10 mouse cellular contexts compared by ENCODE assay signal in the genomic region with DNA sequence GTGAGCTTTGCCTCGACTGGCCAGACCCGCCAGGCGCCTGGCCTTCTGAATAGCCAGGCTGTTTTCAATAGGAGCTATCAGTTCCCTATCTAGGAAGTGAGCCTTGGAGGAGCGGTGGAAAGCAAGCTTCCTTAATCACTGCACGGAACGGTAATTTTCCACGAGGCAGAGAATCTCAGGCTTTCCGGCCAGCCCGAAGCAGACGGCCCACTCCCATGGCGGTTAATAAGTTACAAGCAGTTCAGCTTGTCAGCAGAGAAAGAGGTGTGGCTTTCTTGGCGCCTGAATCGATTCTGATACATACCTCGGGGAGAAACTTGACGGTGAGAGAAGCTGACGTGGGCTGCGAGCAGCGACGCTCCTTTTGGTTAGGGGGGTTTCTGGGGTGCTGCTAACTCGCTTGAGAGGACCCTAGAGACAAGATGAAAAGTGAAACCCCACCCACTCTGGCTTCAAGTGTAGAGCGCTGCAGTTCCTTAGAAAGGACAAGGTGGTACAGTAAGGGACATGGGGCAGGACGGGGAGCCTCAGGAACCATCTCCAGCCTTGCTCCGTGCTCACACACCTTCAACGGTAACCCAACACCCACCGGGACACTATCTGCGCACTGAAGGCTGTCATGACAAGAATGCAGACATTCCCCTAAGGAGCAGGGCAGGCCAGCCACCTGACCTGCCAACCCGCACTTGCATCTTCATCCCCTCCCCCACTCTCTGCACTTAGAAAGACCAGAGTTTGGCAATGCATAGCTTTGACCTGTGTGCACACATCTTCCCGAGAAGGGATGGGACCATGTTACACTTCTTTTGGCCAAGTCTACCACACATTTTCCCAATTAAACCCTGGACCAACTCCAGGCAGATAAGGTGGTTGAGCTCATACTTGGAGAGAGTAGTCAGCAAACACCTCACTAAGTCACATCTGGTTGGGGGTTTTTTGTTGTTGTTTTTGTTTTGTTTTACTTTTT. TPM values are rescaled to one million over a fixed set of nuclear protein-coding genes. Genes with fewer than 3 reads are reported as not detected.
DNase-seq lines count a peak whose midpoint lies in the region; ATAC-seq lines count a peak whose summit lies in the region.
"Had no signal": no experiment of that assay in that cellular context is flagged by ENCODE, and none has a peak within 500 bp of the region (broad histone marks: within the 10 kb centered on the region; RNA-seq: fewer than 3 reads in every experiment).

No protein-coding gene starts in this region.

- H3K27me3 ChIP-seq in heart, embryonic 13.5 days (replicated peaks) = no peaks in the 10 kb centered on the region
- no peaks in the 10 kb centered on the region for H3K27me3 ChIP-seq in forebrain, embryonic 15.5 days
- no peaks in the 10 kb centered on the region for H3K27me3 ChIP-seq in forebrain, embryonic 12.5 days
- H3K27me3 ChIP-seq: midbrain, embryonic 12.5 days had no signal

- intact Hi-C loops in gastrocnemius, postnatal 14 days (cut with DNase I; ENCODE audit: low total_unique reads) = loop anchor here (2.0 kb wide), 1 partner anchor 33 kb away; no protein-coding TSS in a partner anchor

- peak overlapping the region; percentile 22; the same call in 1 of the 2 replicates for H3K4me3 ChIP-seq in heart, embryonic 13.5 days
- no peak overlapping the region for H3K4me3 ChIP-seq in forebrain, embryonic 15.5 days
- H3K4me3 ChIP-seq in forebrain, embryonic 12.5 days (replicated peaks) = no peak overlapping the region
- H3K4me3 ChIP-seq: hindbrain, embryonic 10.5 days; midbrain, embryonic 12.5 days had no signal

- DNase-seq in gastrocnemius, postnatal 14 days = peak; percentile 12
- DNase-seq in gastrocnemius, adult 8-10 months (ENCODE audit: low spot score in 2 of 2) = no peak
- DNase-seq in kidney, postnatal 10 days = peak; percentile 81
- DNase-seq in skeletal muscle tissue, adult 2 months (ENCODE audit: low read depth, low spot score) = peak; percentile 58

- H3K4me2 ChIP-seq in heart, embryonic 13.5 days = peak overlapping the region; percentile 49
- no peak overlapping the region for H3K4me2 ChIP-seq in forebrain, embryonic 15.5 days (replicated peaks)
- no peak overlapping the region for H3K4me2 ChIP-seq in forebrain, embryonic 12.5 days
- H3K4me2 ChIP-seq: midbrain, embryonic 12.5 days had no signal

- H3K9ac ChIP-seq in heart, embryonic 13.5 days = 0 out of 2 replicates have a peak overlapping the region, but pooled peaks have one; percentile 58
- no peak overlapping the region for H3K9ac ChIP-seq in forebrain, embryonic 15.5 days (replicated peaks)
- no peak overlapping the region for H3K9ac ChIP-seq in forebrain, embryonic 12.5 days
- H3K9ac ChIP-seq: midbrain, embryonic 12.5 days had no signal

- 53% methylated on average over 28 of the region's 28 CpGs for WGBS in heart, embryonic 13.5 days
- WGBS in forebrain, embryonic 15.5 days = 89% methylated on average over 28 of the region's 28 CpGs
- 90% methylated on average over 28 of the region's 28 CpGs for WGBS in forebrain, embryonic 12.5 days

- H3K36me3 ChIP-seq in heart, embryonic 13.5 days = peaks cover 64% of the 10 kb centered on the region
- H3K36me3 ChIP-seq in forebrain, embryonic 15.5 days = peaks cover 18% of the 10 kb centered on the region; the same call in 1 of the 2 replicates
- peaks cover 85% of the 10 kb centered on the region for H3K36me3 ChIP-seq in forebrain, embryonic 12.5 days (replicated peaks)

- no peaks in the 10 kb centered on the region for H3K9me3 ChIP-seq in heart, embryonic 13.5 days
- H3K9me3 ChIP-seq in forebrain, embryonic 15.5 days = no peaks in the 10 kb centered on the region
- H3K9me3 ChIP-seq in forebrain, embryonic 12.5 days = no peaks in the 10 kb centered on the region
- H3K9me3 ChIP-seq: hindbrain, embryonic 10.5 days; midbrain, embryonic 12.5 days had no signal

- peak overlapping the region; percentile 77 for H3K27ac ChIP-seq in heart, embryonic 13.5 days (replicated peaks)
- no peak overlapping the region for H3K27ac ChIP-seq in forebrain, embryonic 15.5 days (replicated peaks)
- H3K27ac ChIP-seq in forebrain, embryonic 12.5 days = no peak overlapping the region
- H3K27ac ChIP-seq: hindbrain, embryonic 10.5 days; midbrain, embryonic 12.5 days had no signal

- peaks cover 54% of the 10 kb centered on the region for H3K4me1 ChIP-seq in heart, embryonic 13.5 days
- H3K4me1 ChIP-seq in forebrain, embryonic 15.5 days = no peaks in the 10 kb centered on the region
- H3K4me1 ChIP-seq in forebrain, embryonic 12.5 days = no peaks in the 10 kb centered on the region
- H3K4me1 ChIP-seq: midbrain, embryonic 12.5 days had no signal

- no peak for ATAC-seq in heart, embryonic 13.5 days (ENCODE audit: extremely low read depth, insufficient number of reproducible peaks, low FRiP score, low TSS enrichment)
- ATAC-seq in erythroblast, adult 5-6 weeks (replicated peaks; ENCODE audit: low FRiP score, poor library complexity, severe bottlenecking) = no peak
- no peak for ATAC-seq in forebrain, embryonic 15.5 days (replicated peaks)
- ATAC-seq in forebrain, embryonic 12.5 days (ENCODE audit: low FRiP score) = no peak

RNA-seq across cellular contexts. Expression of gene Pola2, which starts 8.0 kb away (rescaled TPM):
- 10 to 100 TPM; 10.9 to 13.2 TPM for total RNA-seq in gastrocnemius, postnatal 14 days (2021)
- total RNA-seq in gastrocnemius, adult 8-10 months (2022) = 1 to 10 TPM; 4.5 to 9.4 (median 7.2) TPM
- polyA plus RNA-seq in heart, embryonic 13.5 days (2015; fragmentation: Nextera tagmentation; extraction: Ambion mirVana) = 47.2 and 49.5 TPM in 2 replicates
- total RNA-seq in erythroblast, adult 5-6 weeks (2015; ENCODE audit: low replicate concordance) = 24.5 and 44.0 TPM in 2 replicates
- total RNA-seq in erythroblast, adult 5-6 weeks (2017; ENCODE audit: low replicate concordance) = 30.8 and 38.7 TPM in 2 replicates
- polyA plus RNA-seq in forebrain, embryonic 15.5 days (2015; fragmentation: Nextera tagmentation; extraction: Ambion mirVana) = 35.5 and 36.2 TPM in 2 replicates
- polyA plus RNA-seq in forebrain, embryonic 12.5 days (2016; fragmentation: Nextera tagmentation; extraction: Ambion mirVana) = 76.8 and 80.4 TPM in 2 replicates

RNA-seq across cellular contexts. Expression of gene Slc22a20, which starts 30.0 kb away (rescaled TPM):
- not detected for total RNA-seq in gastrocnemius, postnatal 14 days (2021)
- total RNA-seq in gastrocnemius, adult 8-10 months (2022) = not detected
- not detected in 2 replicates for polyA plus RNA-seq in heart, embryonic 13.5 days (2015; fragmentation: Nextera tagmentation; extraction: Ambion mirVana)
- not detected in 2 replicates for total RNA-seq in erythroblast, adult 5-6 weeks (2015; ENCODE audit: low replicate concordance)
- total RNA-seq in erythroblast, adult 5-6 weeks (2017; ENCODE audit: low replicate concordance) = not detected in 2 replicates
- not detected in 2 replicates for polyA plus RNA-seq in forebrain, embryonic 15.5 days (2015; fragmentation: Nextera tagmentation; extraction: Ambion mirVana)
- not detected in 2 replicates for polyA plus RNA-seq in forebrain, embryonic 12.5 days (2016; fragmentation: Nextera tagmentation; extraction: Ambion mirVana)
- polyA plus RNA-seq: hindbrain, embryonic 10.5 days; midbrain, embryonic 12.5 days had no signal

RNA-seq across cellular contexts. Expression of gene Cdc42ep2, which starts 31.4 kb away (rescaled TPM):
- 10 to 100 TPM; 14.4 to 18.3 TPM for total RNA-seq in gastrocnemius, postnatal 14 days (2021)
- total RNA-seq in gastrocnemius, adult 8-10 months (2022) = 1 to 10 TPM; 8.6 to 9.9 (median 8.7) TPM
- polyA plus RNA-seq in heart, embryonic 13.5 days (2015; fragmentation: Nextera tagmentation; extraction: Ambion mirVana) = 8.9 and 9.3 TPM in 2 replicates
- total RNA-seq in erythroblast, adult 5-6 weeks (2015; ENCODE audit: low replicate concordance) = 0.38 and 0.42 TPM in 2 replicates
- 0.42 TPM in 1 of 2 replicates, not detected in the other for total RNA-seq in erythroblast, adult 5-6 weeks (2017; ENCODE audit: low replicate concordance)
- polyA plus RNA-seq in forebrain, embryonic 15.5 days (2015; fragmentation: Nextera tagmentation; extraction: Ambion mirVana) = 9.1 and 10.1 TPM in 2 replicates
- polyA plus RNA-seq in forebrain, embryonic 12.5 days (2016; fragmentation: Nextera tagmentation; extraction: Ambion mirVana) = 2.2 TPM in 2 replicates

RNA-seq across cellular contexts. Expression of gene Dpf2, which starts 43.2 kb away (rescaled TPM):
- total RNA-seq in gastrocnemius, postnatal 14 days (2021) = 10 to 100 TPM; 71.9 to 78.2 TPM
- total RNA-seq in gastrocnemius, adult 8-10 months (2022) = 10 to 100 TPM; 70.5 to 97.8 (median 77.4) TPM
- 98.1 and 104 TPM in 2 replicates for polyA plus RNA-seq in heart, embryonic 13.5 days (2015; fragmentation: Nextera tagmentation; extraction: Ambion mirVana)
- total RNA-seq in erythroblast, adult 5-6 weeks (2015; ENCODE audit: low replicate concordance) = 19.4 and 34.3 TPM in 2 replicates
- 58.8 and 71.4 TPM in 2 replicates for total RNA-seq in erythroblast, adult 5-6 weeks (2017; ENCODE audit: low replicate concordance)
- 120 and 137 TPM in 2 replicates for polyA plus RNA-seq in forebrain, embryonic 15.5 days (2015; fragmentation: Nextera tagmentation; extraction: Ambion mirVana)
- polyA plus RNA-seq in forebrain, embryonic 12.5 days (2016; fragmentation: Nextera tagmentation; extraction: Ambion mirVana) = 184 and 203 TPM in 2 replicates

RNA-seq across cellular contexts. Expression of gene Capn1, which starts 59.7 kb away (rescaled TPM):
- total RNA-seq in gastrocnemius, postnatal 14 days (2021) = 10 to 100 TPM; 77.0 to 81.1 TPM
- total RNA-seq in gastrocnemius, adult 8-10 months (2022) = 100 to 1,000 TPM in 1 of 4 experiments, 10 to 100 TPM in 3; 85.0 to 113 (median 89.0) TPM
- polyA plus RNA-seq in heart, embryonic 13.5 days (2015; fragmentation: Nextera tagmentation; extraction: Ambion mirVana) = 5.3 and 6.0 TPM in 2 replicates
- 18.1 and 23.8 TPM in 2 replicates for total RNA-seq in erythroblast, adult 5-6 weeks (2015; ENCODE audit: low replicate concordance)
- 34.8 and 43.7 TPM in 2 replicates for total RNA-seq in erythroblast, adult 5-6 weeks (2017; ENCODE audit: low replicate concordance)
- 1.6 and 1.8 TPM in 2 replicates for polyA plus RNA-seq in forebrain, embryonic 15.5 days (2015; fragmentation: Nextera tagmentation; extraction: Ambion mirVana)
- polyA plus RNA-seq in forebrain, embryonic 12.5 days (2016; fragmentation: Nextera tagmentation; extraction: Ambion mirVana) = 2.0 and 3.2 TPM in 2 replicates

Comparison
In these comparisons a context has a peak if more than half of its experiments do, and no peak if none do; other contexts are left out.
1. DNase-seq: peak in gastrocnemius, postnatal 14 days (single experiment), kidney, postnatal 10 days (single experiment) and skeletal muscle tissue, adult 2 months (single experiment); none in gastrocnemius, adult 8-10 months (0 of 2).
2. RNA of gene Cdc42ep2, which starts 31.4 kb away (total RNA-seq): 14.4 to 18.3 TPM in gastrocnemius, postnatal 14 days and 8.6 to 9.9 TPM in gastrocnemius, adult 8-10 months; 0.38 to 0.42 TPM in erythroblast, adult 5-6 weeks; every median in the first group is over 4 times any median in the second.